Mouse (Mus musculus): Measurements from ENCODE around the gene Ngef.

GRCm38 (mm10) chr1:87574785-87575184 lies 1.1 kb upstream of the Ngef start:
- TF ChIP-seq MXI1 (IDR thresholded peaks at IDR 0.05; ENCODE audit: low read depth, low read length) (no peak), GATA1 (IDR thresholded peaks at IDR 0.05; ENCODE audit: low read depth, low read length) (no peak), POLR2AphosphoS2 (IDR thresholded peaks at IDR 0.05; ENCODE audit: low read length) (no peak), MAX (IDR thresholded peaks at IDR 0.05; ENCODE audit: low read length) (no peak), CTCF (IDR thresholded peaks at IDR 0.05 in 2 of 3, conservative IDR thresholded peaks at IDR 0.05 in 1 of 3; ENCODE audit: control insufficient read depth in 1 of 3, insufficient read depth in 1 of 3, low read depth in 2 of 3, low read length in 3 of 3, poor library complexity in 1 of 3, severe bottlenecking in 1 of 3) (no peak)

Data from MEL (cell line).